Mouse (Mus musculus) lung, postnatal 10 days (tissue): ENCODE results near the gene Gm16503.
"Not testable (repeated sequence)": the region's sequence is repeated elsewhere in the genome, so short reads cannot be mapped to it uniquely, and the experiment has no call there.

Experiments
- DNase-seq: peaks from one replicate; pipeline ENCODE4 v3.0.0; 2021

Gm16503 gene

GRCm38 (mm10) chr4:147539918-147540317 is at the start of gene Gm16503:
Gene Gm16503 (plus strand): TSS chr4:147540218.
- DNase-seq, result not testable (repeated sequence)

DNA sequence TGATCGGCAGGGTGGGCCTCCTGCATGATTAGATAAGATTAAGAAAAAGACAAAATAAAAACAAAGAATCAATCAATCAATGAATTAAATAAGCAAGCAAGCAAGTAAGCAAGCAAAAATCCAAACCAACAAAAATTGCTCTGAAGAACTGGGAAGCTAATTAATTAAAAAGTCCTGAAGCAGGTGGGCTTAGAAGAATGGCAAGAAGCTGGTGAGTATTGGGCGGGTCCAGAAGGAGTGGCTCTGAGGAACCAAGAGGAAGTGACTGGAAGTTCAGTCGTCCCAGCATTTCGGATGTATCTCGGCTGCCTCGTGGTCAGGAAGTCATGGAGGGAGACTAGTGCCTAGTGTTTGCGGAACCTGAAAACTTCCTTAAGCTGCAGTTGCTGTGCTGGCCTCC is 47.9 kb upstream of the Gm16503 start, which contains the start of gene Zfp982:
Gene Zfp982 (plus strand): TSS at position 301 of the 400 bp plus-strand sequence.
- DNase-seq, result not testable (repeated sequence)

- DNase-seq, result not testable (repeated sequence)
Observed at GRCm38 (mm10) chr4:147498772-147499613, 41.0 kb upstream of the Gm16503 start.

DNA sequence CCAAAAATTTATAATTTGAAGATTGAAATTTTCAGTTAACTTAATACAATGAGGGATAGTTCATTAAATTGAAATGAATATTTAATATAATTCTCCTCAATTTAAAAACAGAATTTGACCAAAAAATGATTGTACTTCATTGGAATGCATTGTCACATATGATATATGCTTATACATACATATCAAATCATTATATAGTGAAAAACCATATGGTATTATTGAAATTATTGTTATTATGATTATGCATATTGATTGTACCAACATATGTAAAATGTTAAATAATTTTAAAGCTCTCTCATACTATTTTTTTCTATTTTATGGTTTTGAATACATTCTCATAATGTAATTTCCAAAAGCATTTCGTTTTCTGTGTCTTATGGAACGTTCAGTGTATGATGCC is 30.8 kb upstream of the Gm16503 start:
- DNase-seq, result no peak

- no peak for DNase-seq
Observed at GRCm38 (mm10) chr4:147518981-147519380, 21.0 kb upstream of the Gm16503 start.

DNA sequence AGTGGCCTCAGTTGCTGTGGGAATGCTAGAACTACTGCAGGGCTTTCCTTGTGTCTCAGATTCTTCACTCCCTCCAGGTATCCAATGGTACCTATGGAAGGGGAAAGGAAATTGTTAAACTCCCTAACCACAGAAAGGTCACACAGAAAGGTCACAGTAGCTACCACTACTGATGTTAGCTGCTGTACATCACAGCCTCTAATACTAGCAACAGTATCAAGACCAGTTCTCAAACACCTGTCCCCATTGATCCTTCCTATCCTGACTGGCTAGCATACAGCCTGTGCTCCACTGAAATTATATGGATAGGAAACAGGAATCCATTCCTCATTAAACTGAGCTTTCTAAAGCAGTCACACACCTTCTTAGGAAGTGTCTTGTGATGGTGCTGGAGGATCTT is 19.9 kb upstream of the Gm16503 start:
- DNase-seq, result no peak

- DNase-seq, result no peak
Observed at GRCm38 (mm10) chr4:147525125-147525524, 14.9 kb upstream of the Gm16503 start.

DNA sequence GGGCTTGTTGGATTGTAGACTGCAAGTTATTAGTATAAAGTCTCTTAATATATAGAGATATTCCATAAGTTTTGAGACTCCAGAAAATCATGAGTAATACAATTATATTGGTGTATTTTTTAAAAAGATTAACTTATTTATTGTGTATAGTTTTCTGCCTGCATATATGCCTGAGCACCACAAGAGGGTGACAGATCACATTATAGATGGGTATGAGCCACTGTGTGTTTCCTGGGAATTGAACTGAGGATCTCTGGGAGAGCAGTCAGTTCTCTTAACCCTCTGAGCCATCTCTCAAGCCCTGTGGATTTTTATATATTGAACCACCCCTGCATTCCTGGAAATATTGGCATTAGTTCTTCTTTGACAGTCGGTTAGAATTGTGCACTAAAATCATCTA is 9.7 kb upstream of the Gm16503 start:
- no peak for DNase-seq

GRCm38 (mm10) chr4:147535916-147536315 is 4.1 kb upstream of the Gm16503 start:
- DNase-seq, result not testable (repeated sequence)

- DNase-seq, result no peak
Observed at GRCm38 (mm10) chr4:147537702-147538101, 2.3 kb upstream of the Gm16503 start.

GRCm38 (mm10) chr4:147541105-147541504 is 1.1 kb downstream of the Gm16503 start:
- DNase-seq, result no peak

GRCm38 (mm10) chr4:147553071-147553470 is 13.1 kb downstream of the Gm16503 start, which contains the start of gene Zfp985:
Gene Zfp985 (plus strand): TSS chr4:147553277.
- DNase-seq, result not testable (repeated sequence)

GRCm38 (mm10) chr4:147554361-147554760 is 14.3 kb downstream of the Gm16503 start:
- not testable (repeated sequence) for DNase-seq

GRCm38 (mm10) chr4:147556921-147557320 is 16.9 kb downstream of the Gm16503 start:
- not testable (repeated sequence) for DNase-seq

DNA sequence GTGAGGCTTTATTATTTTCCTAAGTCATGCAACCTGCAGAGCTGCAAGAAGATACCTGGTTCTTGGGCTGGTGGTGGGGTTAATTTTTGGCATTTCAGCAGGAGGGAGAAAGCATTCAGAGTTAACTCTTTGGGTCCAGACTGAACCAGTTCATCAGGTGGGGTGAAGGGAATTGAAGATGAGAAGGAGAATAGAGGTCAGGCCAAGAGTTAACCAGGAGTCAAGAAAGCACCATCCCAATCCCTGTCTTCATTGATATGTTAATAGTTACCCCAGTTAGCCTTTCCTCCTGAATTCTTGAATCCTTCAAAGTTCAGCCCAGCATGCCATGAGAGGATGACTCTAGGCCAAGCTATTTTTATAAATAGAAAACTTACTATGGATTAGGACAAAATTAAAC is 18.0 kb downstream of the Gm16503 start:
- DNase-seq, result not testable (repeated sequence)

DNA sequence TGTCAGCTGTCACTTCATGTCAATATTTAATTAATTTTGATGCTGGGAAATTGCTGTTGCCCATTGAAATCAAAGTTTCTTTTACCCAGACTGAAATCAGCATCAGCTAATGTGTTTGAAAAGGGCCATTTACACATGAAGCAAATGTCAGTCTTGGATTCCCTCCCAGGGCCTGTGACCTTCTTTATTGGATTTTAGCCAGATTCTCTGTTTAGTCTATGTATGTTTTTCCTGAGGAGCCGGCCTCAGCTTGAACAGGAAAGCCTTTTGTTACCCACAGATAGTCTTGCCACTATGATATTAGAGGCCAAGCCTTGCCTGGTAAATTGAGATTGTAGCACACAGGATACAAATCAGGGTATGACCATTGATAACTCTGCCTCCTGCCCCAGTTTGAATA is 19.1 kb downstream of the Gm16503 start:
- peak; percentile 54 for DNase-seq

- DNase-seq, result no peak
Observed at GRCm38 (mm10) chr4:147565426-147566220, 25.6 kb downstream of the Gm16503 start.

- DNase-seq, result not testable (repeated sequence)
Observed at GRCm38 (mm10) chr4:147571156-147571555, 31.1 kb downstream of the Gm16503 start.

DNA sequence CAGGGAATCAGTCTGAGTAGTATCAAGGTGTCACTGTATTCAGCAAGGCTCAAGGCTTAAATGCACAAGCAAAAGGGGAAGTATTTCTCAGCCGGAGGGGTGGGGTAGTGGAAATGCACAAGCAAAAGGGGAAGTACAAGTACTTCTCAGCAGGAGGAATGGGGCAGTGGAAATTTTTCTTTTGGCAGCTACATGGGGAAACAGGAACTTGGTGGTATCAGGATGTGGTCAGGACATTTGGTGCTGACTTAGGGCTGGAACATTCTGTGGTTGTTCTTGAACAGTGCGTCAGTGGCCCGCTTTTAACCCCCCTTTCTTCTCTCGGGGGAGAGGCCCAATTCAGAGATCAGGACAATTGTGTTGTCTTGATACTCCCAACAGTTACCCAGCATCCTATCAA is 39.4 kb downstream of the Gm16503 start:
- not testable (repeated sequence) for DNase-seq

GRCm38 (mm10) chr4:147586511-147587473 is 46.8 kb downstream of the Gm16503 start:
- DNase-seq, result no peak
